Mouse (Mus musculus) neural tube, embryonic 11.5 days (tissue): ENCODE data around the gene Uvrag. TPM values are rescaled to one million over a fixed set of nuclear protein-coding genes. Genes with fewer than 3 reads are reported as not detected.
A peak's percentile ranks its signal among the peaks of the same experiment; 100 is the strongest.

Experiments used
- ATAC-seq: fragments of 200-750 bp; cut with Nextera tagmentation; 2 replicates; pipeline ENCODE4 v1.8.0; 2017; ENCODE audit warnings: moderate number of reproducible peaks, mild to moderate bottlenecking, moderate TSS enrichment, moderate library complexity; ENCODE audit not compliant: insufficient read depth, low FRiP score, low TSS enrichment
- DNase-seq: peaks from one replicate; pipeline ENCODE4 v3.0.0-alpha.2; 2015; ENCODE audit warnings: low spot score
- H3K27ac ChIP-seq: fragments of 300-500 bp; sonication (generic); 2 replicates; pipeline ENCODE4 v1.5.1; 2014; ENCODE audit warnings: low read depth, mild to moderate bottlenecking, low read length
- H3K27me3 ChIP-seq: fragments of 300-500 bp; sonication (generic); 2 replicates; pipeline ENCODE4 v1.6.1; 2014; ENCODE audit warnings: mild to moderate bottlenecking, low read length, mixed read lengths; ENCODE audit not compliant: control insufficient read depth, insufficient read depth
- H3K36me3 ChIP-seq: fragments of 300-500 bp; sonication (generic); 2 replicates; pipeline ENCODE4 v1.6.1; 2014; ENCODE audit warnings: mild to moderate bottlenecking, low read length, moderate library complexity, mixed read lengths; ENCODE audit not compliant: control insufficient read depth, insufficient read depth
- H3K4me1 ChIP-seq: fragments of 300-500 bp; sonication (generic); 2 replicates; pipeline ENCODE4 v1.6.1; 2014; ENCODE audit warnings: low read length, mixed read lengths; ENCODE audit not compliant: control insufficient read depth, insufficient read depth
- H3K4me2 ChIP-seq: fragments of 300-500 bp; sonication (generic); 2 replicates; pipeline ENCODE4 v1.6.1; 2014; ENCODE audit warnings: low read depth, mild to moderate bottlenecking, moderate library complexity
- H3K4me3 ChIP-seq: fragments of 300-500 bp; sonication (generic); 2 replicates; pipeline ENCODE4 v1.5.1; 2014; ENCODE audit warnings: low read depth, low read length
- H3K9ac ChIP-seq: fragments of 300-500 bp; sonication (generic); 2 replicates; pipeline ENCODE4 v1.6.1; 2014; ENCODE audit warnings: mild to moderate bottlenecking, low read length
- H3K9me3 ChIP-seq: fragments of 300-500 bp; sonication (generic); 2 replicates; pipeline ENCODE4 v1.6.1; 2016; ENCODE audit warnings: low read length; ENCODE audit not compliant: control insufficient read depth
- WGBS: fragments of 180-500 bp; shearing (Covaris S2); extraction: QIAGEN DNeasy Blood & Tissue Kit; methylation state at CpG from one replicate; pipeline ENCODE4 v1.1.7; 2014; 5-methylcytosine and 5-hydroxymethylcytosine counted together
- polyA plus RNA-seq: library from polyadenylated mRNA; unstranded; fragments of >200 nt; fragmentation: Nextera tagmentation; extraction: Ambion mirVana; gene quantifications from 2 replicates; pipeline ENCODE4 v1.2.1, GENCODE M21; 2014

Uvrag gene
- polyA plus RNA-seq, 1 experiment from 2014 or later, result 12.0 TPM

DNA sequence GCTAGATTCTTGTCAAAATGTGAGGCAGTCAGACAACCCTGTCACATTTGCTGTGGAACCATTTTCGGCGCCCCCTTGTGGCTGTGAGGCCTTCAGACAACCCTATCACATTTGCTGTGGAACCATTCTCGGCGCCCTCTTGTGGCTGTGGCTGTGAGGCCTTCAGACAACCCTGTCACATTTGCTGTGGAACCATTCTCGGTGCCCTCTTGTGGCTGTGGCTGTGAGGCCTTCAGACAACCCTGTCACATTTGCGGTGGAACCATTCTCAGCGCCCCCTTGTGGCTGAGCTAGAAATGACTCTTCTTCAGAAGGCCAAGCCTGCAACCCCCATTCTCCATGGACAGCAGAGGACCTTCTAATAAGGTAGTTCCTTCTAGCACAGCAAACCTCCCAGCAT is 10.4 kb upstream of the Uvrag start:
- Histone ChIP-seq H3K27ac (no peak overlapping the region), H3K4me1 (peaks cover 7% of the 10 kb centered on the region; the same call in 1 of the 2 replicates), H3K27me3 (no peaks in the 10 kb centered on the region), H3K36me3 (no peaks in the 10 kb centered on the region), H3K4me3 (no peak overlapping the region), H3K9me3 (no peaks in the 10 kb centered on the region), H3K9ac (no peak overlapping the region), H3K4me2 (no peak overlapping the region)
- 8% methylated on average over 7 of the region's 7 CpGs for WGBS
- DNase-seq, result peak; percentile 93
- no peak; the same call in 1 of the 2 replicates for ATAC-seq

DNA sequence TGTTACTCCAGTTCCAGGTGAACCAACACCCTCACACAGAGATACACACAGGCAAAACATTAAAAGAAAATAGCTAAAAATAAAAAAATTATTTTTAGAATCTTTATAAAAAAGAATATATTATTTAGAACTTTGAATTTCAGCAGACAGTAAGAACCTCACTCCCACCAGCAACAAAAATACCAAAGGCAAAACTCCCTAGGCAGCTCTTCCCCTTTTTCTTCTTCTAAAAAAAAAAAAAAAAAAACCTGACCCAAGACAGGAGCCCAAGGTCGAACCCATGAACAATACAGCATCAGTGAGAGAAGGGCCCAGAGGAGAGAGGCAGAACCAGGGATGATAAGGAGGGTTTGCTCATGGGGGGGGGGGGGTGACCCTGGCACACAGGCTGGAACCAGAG is 8.1 kb upstream of the Uvrag start:
- no peaks in the 10 kb centered on the region for H3K9me3 ChIP-seq
- DNase-seq (no peak), ATAC-seq (no peak)
- H3K4me2 ChIP-seq, result no peak overlapping the region
- H3K27me3 ChIP-seq, result no peaks in the 10 kb centered on the region
- H3K4me1 ChIP-seq, result no peaks in the 10 kb centered on the region
- no peak overlapping the region for H3K9ac ChIP-seq
- H3K4me3 ChIP-seq, result no peak overlapping the region
- 73% methylated on average over 1 of the region's 1 CpGs for WGBS
- no peaks in the 10 kb centered on the region for H3K36me3 ChIP-seq
- H3K27ac ChIP-seq, result no peak overlapping the region

DNA sequence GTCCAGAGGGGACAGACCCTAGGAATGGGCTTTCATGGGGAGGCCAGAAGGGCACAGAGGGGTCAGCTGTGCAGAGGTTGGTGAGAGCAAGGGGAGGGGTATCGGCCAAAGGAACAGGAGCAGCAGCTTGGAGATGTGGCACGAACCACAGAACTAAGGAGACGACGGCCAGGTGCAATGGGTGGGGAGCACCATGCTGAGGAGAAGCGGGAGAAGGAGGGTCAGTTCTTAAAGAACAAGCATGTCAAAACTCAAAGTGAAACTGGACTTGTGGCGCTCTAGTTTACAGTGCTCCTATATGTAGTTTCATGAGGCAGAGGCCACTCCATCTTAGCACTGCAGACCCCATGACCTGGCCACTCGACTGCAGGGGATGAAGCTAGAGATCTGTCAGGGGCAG is 6.6 kb upstream of the Uvrag start:
- H3K27ac ChIP-seq, result no peak overlapping the region
- WGBS, result 84% methylated on average over 7 of the region's 7 CpGs
- no peaks in the 10 kb centered on the region for H3K27me3 ChIP-seq
- no peaks in the 10 kb centered on the region for H3K36me3 ChIP-seq
- ATAC-seq, result no peak
- H3K4me1 ChIP-seq, result no peaks in the 10 kb centered on the region
- H3K4me3 ChIP-seq, result no peak overlapping the region
- H3K4me2 ChIP-seq, result no peak overlapping the region
- DNase-seq, result no peak
- H3K9me3 ChIP-seq, result no peaks in the 10 kb centered on the region
- no peak overlapping the region for H3K9ac ChIP-seq

DNA sequence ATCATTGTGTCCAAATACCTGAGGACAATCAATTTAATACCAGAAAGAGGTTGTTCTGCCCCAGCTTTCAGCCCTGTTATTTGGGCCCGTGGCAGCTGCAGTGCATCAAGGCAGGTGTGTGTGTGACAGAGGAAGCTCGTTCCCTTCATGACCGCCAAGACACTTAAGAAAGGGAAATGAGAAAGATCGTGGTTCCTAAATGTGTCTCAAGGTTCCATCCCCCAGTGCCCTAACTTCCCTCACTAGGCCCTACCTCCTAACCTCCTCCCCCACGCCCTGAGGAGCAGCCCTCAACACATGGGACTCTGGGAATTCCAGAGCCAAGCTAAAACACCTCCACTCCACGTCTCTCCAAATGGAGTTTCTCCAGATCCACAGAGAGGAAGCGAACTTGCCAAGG is 6.0 kb upstream of the Uvrag start:
- no peak overlapping the region for H3K4me3 ChIP-seq
- 81% methylated on average over 7 of the region's 7 CpGs for WGBS
- no peak for ATAC-seq
- H3K27me3 ChIP-seq, result no peaks in the 10 kb centered on the region
- H3K9ac ChIP-seq, result no peak overlapping the region
- H3K36me3 ChIP-seq, result no peaks in the 10 kb centered on the region
- DNase-seq, result no peak
- no peaks in the 10 kb centered on the region for H3K9me3 ChIP-seq
- no peak overlapping the region for H3K27ac ChIP-seq
- peaks cover under 1% of the 10 kb centered on the region; the same call in 1 of the 2 replicates for H3K4me1 ChIP-seq
- H3K4me2 ChIP-seq, result no peak overlapping the region

DNA sequence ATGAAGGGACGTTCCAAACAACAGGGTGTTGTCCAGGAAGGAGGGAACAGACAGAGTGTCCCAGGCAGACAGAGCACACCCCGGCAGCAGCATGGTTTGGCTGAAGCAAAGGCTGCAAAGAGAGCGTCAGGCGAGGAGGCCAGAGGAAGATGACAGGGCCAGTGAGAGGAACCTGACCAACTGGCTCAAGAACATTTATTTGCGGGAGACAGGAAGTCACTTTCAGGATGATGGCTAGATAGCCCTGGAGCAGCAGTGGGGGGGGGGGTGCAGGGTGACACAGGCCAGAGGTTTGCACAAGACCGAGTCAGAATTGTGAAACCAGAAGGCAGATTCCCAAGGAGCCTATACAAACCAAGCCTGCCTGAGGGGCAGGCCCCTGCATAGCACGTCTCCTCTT is 5.1 kb upstream of the Uvrag start:
- ATAC-seq, result no peak
- H3K9me3 ChIP-seq, result no peaks in the 10 kb centered on the region
- 55% methylated on average over 7 of the region's 7 CpGs for WGBS

DNA sequence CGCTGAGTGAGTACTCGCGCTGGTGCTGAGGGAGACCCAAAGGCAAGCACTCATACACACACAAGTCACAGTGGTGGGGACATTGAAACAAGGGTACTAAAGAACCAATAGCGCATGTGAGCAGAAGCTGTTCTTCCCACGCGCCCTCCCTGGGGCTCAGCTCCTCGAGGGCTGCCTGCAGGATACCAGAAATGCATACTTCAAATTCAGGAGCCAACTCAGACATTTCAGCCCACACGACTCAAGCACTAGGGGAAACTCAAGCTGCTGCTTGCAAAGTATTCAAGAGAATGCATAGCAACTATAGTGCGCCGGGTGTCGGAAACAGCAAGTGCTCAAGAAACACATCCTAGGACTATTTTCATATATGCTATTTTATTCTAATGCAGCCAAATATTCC is 3.7 kb upstream of the Uvrag start:
- DNase-seq, result no peak
- Histone ChIP-seq H3K9ac (no peak overlapping the region), H3K9me3 (no peaks in the 10 kb centered on the region), H3K36me3 (no peaks in the 10 kb centered on the region), H3K4me2 (no peak overlapping the region), H3K27me3 (no peaks in the 10 kb centered on the region), H3K4me3 (no peak overlapping the region), H3K4me1 (peaks cover 9% of the 10 kb centered on the region), H3K27ac (no peak overlapping the region)
- 71% methylated on average over 11 of the region's 11 CpGs for WGBS
- no peak for ATAC-seq

More for the DNA sequence above, 5.1 kb upstream of the Uvrag start:
- no peak overlapping the region for H3K27ac ChIP-seq
- no peak for DNase-seq
- no peak overlapping the region for H3K9ac ChIP-seq
- H3K27me3 ChIP-seq, result no peaks in the 10 kb centered on the region
- H3K4me1 ChIP-seq, result peaks cover 4% of the 10 kb centered on the region; the same call in 1 of the 2 replicates
- no peaks in the 10 kb centered on the region for H3K36me3 ChIP-seq
- H3K4me3 ChIP-seq, result no peak overlapping the region
- H3K4me2 ChIP-seq, result no peak overlapping the region

DNA sequence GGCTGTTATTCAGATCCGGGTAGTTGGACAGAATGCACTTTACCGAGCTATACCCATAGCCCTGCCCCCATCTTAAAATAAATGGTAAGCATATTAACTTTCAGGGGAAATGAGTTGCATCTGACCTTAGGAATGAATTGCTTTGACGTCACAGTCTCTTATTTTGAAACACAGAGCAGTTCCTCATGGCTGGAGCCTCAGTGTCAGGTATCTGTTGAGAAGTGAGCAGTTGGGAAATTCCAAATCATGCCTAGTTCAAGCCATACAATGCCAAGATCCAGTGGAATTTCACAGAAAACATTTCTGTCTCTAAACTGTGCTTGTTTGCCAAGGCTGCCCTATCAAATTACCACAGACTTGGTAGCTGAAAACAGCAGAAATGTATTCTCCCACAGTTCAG is 2.3 kb upstream of the Uvrag start:
- H3K9ac ChIP-seq, result no peak overlapping the region
- 80% methylated on average over 3 of the region's 3 CpGs for WGBS
- no peak for ATAC-seq

DNA sequence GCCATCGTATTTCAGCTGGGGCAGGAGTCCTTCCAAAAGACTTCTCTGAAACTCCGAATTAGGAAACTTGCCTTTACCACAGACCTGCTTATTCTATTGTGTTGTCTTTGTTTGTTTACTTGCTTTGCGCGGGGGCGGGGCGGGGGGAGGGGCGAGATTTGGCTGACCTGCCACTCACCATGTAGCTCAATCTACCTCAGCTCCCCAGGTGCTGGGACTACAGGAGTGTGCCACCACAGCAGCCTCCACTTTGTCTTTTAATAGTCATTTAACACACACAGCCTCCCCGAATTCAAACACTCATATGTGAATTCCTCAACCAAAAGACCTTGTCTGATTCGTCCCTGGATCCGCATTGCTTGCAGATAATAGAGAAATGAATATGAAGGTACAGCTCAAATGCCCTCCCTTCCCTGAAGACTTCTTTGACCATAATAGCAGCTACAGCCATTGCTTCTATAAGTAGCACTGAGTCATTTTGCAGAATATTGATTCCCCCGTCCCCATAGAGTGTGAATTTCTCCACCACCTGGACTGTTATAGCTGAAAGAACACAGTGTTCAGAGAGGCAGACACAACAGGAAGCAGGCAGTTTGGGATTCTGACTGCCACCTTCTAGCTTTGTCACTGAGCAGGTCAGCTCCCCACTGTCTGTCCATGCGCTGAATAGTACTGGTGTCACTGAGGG is 1.1 kb upstream of the Uvrag start:
- no peak for ATAC-seq
- Histone ChIP-seq H3K4me3 (peak overlapping the region; percentile 99), H3K36me3 (no peaks in the 10 kb centered on the region), H3K9ac (no peak overlapping the region), H3K27ac (peak overlapping the region; percentile 4; the same call in 1 of the 2 replicates), H3K4me1 (peaks cover 14% of the 10 kb centered on the region), H3K27me3 (no peaks in the 10 kb centered on the region), H3K4me2 (peak overlapping the region; percentile 52), H3K9me3 (no peaks in the 10 kb centered on the region)
- DNase-seq, result no peak
- WGBS, result 37% methylated on average over 12 of the region's 12 CpGs

More for the DNA sequence above, 2.3 kb upstream of the Uvrag start:
- no peak overlapping the region for H3K27ac ChIP-seq
- no peaks in the 10 kb centered on the region for H3K9me3 ChIP-seq
- no peak for DNase-seq
- H3K36me3 ChIP-seq, result no peaks in the 10 kb centered on the region
- no peak overlapping the region for H3K4me3 ChIP-seq
- H3K4me1 ChIP-seq, result peaks cover 14% of the 10 kb centered on the region
- no peaks in the 10 kb centered on the region for H3K27me3 ChIP-seq
- no peak overlapping the region for H3K4me2 ChIP-seq

DNA sequence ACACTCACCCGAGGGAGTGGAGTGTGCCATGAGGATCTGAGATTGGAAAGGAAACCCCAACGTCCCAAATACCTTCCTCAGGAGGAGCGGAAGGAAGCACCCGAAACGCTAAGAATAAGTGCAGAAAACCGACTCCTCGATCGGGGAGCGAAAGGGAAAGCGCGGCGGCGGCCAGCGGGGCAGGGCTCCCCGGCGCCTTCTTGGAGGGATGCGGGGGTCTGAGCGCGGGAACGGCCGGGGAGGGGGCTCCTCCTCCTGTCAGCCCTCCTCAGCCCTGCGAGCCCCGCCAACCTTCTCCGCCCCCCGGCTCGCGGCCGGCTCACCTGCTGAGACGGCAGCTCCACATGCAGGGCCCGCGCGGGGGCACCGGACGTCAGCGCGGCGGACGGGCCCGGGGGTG is 430 bp downstream of the Uvrag start:
- H3K27ac ChIP-seq, result peak overlapping the region; percentile 70
- peak overlapping the region; percentile 89 for H3K9ac ChIP-seq
- DNase-seq, result no peak
- peaks cover 14% of the 10 kb centered on the region for H3K4me1 ChIP-seq
- no peaks in the 10 kb centered on the region for H3K27me3 ChIP-seq
- H3K4me2 ChIP-seq, result peak overlapping the region; percentile 86
- H3K9me3 ChIP-seq, result no peaks in the 10 kb centered on the region
- no peaks in the 10 kb centered on the region for H3K36me3 ChIP-seq
- under 1% methylated on average over 26 of the region's 39 CpGs for WGBS
- peak overlapping the region; percentile 99 for H3K4me3 ChIP-seq
- peak; percentile 3 for ATAC-seq
